Mouse (Mus musculus): ENCODE data around the gene Sh3gl3. TPM values are rescaled to one million over a fixed set of nuclear protein-coding genes. Genes with fewer than 3 reads are reported as not detected.

Gene Sh3gl3
- polyA plus RNA-seq, 1 experiment from 2014 or later = 26.7 TPM

DNA sequence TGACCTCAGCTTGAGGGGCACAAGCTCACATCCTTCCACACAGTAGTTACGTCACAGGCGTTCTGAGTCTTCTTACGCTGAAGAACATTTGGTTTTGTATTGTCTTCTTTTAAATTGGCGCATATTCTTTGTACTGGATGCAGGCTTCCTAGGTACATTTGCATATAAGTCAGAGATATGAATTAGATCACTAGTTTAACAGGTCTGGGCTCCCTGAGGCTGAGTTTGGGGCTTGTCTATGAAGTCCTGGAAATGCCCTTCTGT lies 63.2 kb downstream of the Sh3gl3 start:
- Histone ChIP-seq H3K27ac (no peak overlapping the region), H3K27me3 (no peaks in the 10 kb centered on the region), H3K4me1 (peaks cover 17% of the 10 kb centered on the region), H3K9ac (no peak overlapping the region), H3K4me3 (no peak overlapping the region), H3K36me3 (no peaks in the 10 kb centered on the region), H3K4me2 (replicated peaks) (no peak overlapping the region), H3K9me3 (replicated peaks) (no peaks in the 10 kb centered on the region)
- WGBS = 74% methylated on average over 4 of the region's 4 CpGs
- ATAC-seq (ENCODE audit: low FRiP score) = no peak

- no peaks in the 10 kb centered on the region for H3K27me3 ChIP-seq
- ATAC-seq (ENCODE audit: low FRiP score) = no peak
- 79% methylated on average over 8 of the region's 8 CpGs for WGBS
Measured at GRCm38 (mm10) chr7:82240424-82241240, 67.0 kb downstream of the Sh3gl3 start.

GRCm38 (mm10) chr7:82244701-82245100 lies 71.1 kb downstream of the Sh3gl3 start:
- ATAC-seq (ENCODE audit: low FRiP score) = no peak
- no peaks in the 10 kb centered on the region for H3K4me1 ChIP-seq
- no peak overlapping the region for H3K4me3 ChIP-seq
- H3K9me3 ChIP-seq (replicated peaks) = no peaks in the 10 kb centered on the region
- H3K9ac ChIP-seq = no peak overlapping the region
- WGBS = 83% methylated on average over 3 of the region's 3 CpGs
- H3K4me2 ChIP-seq (replicated peaks) = no peak overlapping the region
- H3K27ac ChIP-seq = no peak overlapping the region
- no peaks in the 10 kb centered on the region for H3K36me3 ChIP-seq
- no peaks in the 10 kb centered on the region for H3K27me3 ChIP-seq

More at GRCm38 (mm10) chr7:82240424-82241240, 67.0 kb downstream of the Sh3gl3 start:
- Histone ChIP-seq H3K9me3 (replicated peaks) (no peaks in the 10 kb centered on the region), H3K4me2 (replicated peaks) (no peak overlapping the region), H3K9ac (no peak overlapping the region), H3K27ac (no peak overlapping the region), H3K4me3 (no peak overlapping the region), H3K36me3 (no peaks in the 10 kb centered on the region), H3K4me1 (no peaks in the 10 kb centered on the region)

GRCm38 (mm10) chr7:82248953-82249695 lies 75.5 kb downstream of the Sh3gl3 start:
- no peaks in the 10 kb centered on the region for H3K9me3 ChIP-seq (replicated peaks)

GRCm38 (mm10) chr7:82253309-82253708 lies 79.7 kb downstream of the Sh3gl3 start:
- Histone ChIP-seq H3K4me1 (no peaks in the 10 kb centered on the region), H3K36me3 (no peaks in the 10 kb centered on the region), H3K27me3 (no peaks in the 10 kb centered on the region), H3K4me2 (replicated peaks) (no peak overlapping the region), H3K9ac (no peak overlapping the region), H3K4me3 (no peak overlapping the region), H3K27ac (no peak overlapping the region), H3K9me3 (replicated peaks) (no peaks in the 10 kb centered on the region)
- WGBS = 88% methylated on average over 1 of the region's 1 CpGs
- no peak; the same call in 1 of the 2 replicates for ATAC-seq (ENCODE audit: low FRiP score)

More at GRCm38 (mm10) chr7:82248953-82249695, 75.5 kb downstream of the Sh3gl3 start:
- Histone ChIP-seq H3K27me3 (no peaks in the 10 kb centered on the region), H3K4me1 (no peaks in the 10 kb centered on the region), H3K4me2 (replicated peaks) (no peak overlapping the region), H3K27ac (no peak overlapping the region), H3K9ac (no peak overlapping the region), H3K4me3 (no peak overlapping the region), H3K36me3 (no peaks in the 10 kb centered on the region)
- ATAC-seq (ENCODE audit: low FRiP score) = no peak
- WGBS = 71% methylated on average over 10 of the region's 10 CpGs

DNA sequence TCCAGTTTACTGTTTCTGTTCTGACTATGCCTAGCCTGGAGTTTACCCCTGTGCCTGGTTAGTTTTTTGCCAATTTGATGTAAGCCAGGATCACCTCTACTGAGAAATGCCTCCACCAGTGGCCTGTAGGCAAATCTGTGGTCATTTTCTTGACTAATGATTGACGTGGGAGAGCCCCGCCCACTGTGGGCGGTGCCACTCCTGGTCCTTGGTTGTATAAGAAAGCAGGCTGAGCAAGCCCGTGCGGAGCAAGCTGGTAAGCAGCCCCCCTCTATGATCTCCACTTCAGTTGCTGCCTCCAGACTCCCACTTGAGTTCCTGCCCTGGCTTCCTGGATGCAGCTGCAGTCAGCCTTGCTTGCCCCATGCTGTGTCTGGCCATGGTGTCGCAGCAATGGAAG lies 83.3 kb downstream of the Sh3gl3 start:
- Histone ChIP-seq H3K4me2 (replicated peaks) (no peak overlapping the region), H3K36me3 (no peaks in the 10 kb centered on the region), H3K27me3 (no peaks in the 10 kb centered on the region), H3K4me1 (no peaks in the 10 kb centered on the region), H3K27ac (no peak overlapping the region), H3K9me3 (replicated peaks) (no peaks in the 10 kb centered on the region), H3K9ac (no peak overlapping the region), H3K4me3 (no peak overlapping the region)
- WGBS = 64% methylated on average over 6 of the region's 6 CpGs
- no peak for ATAC-seq (ENCODE audit: low FRiP score)

GRCm38 (mm10) chr7:82257530-82257929 lies 83.9 kb downstream of the Sh3gl3 start:
- H3K36me3 ChIP-seq = no peaks in the 10 kb centered on the region
- H3K27me3 ChIP-seq = no peaks in the 10 kb centered on the region
- ATAC-seq (ENCODE audit: low FRiP score) = no peak
- WGBS = 91% methylated on average over 4 of the region's 4 CpGs
- no peaks in the 10 kb centered on the region for H3K9me3 ChIP-seq (replicated peaks)
- no peaks in the 10 kb centered on the region for H3K4me1 ChIP-seq
- H3K4me3 ChIP-seq = no peak overlapping the region
- no peak overlapping the region for H3K4me2 ChIP-seq (replicated peaks)
- H3K27ac ChIP-seq = no peak overlapping the region
- no peak overlapping the region for H3K9ac ChIP-seq

DNA sequence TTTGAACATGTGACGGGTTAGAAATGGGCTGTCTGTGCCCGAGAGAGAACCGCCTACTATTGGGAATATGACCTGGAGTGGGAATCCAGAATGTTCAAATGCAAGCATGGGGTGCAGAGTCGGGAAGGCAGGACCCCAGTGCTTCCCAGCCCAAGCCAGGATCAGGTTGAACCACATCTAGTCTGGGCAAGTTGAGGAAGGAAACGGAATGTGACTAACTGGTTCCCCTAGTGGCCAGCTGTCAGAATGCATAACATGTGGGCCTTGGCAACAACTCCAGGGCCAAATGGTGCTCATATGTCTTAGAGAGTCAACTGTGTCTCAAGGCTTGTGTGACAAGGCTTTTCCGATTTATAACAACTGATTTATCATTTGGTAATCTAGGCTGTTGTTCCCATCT lies 86.6 kb downstream of the Sh3gl3 start:
- H3K36me3 ChIP-seq = no peaks in the 10 kb centered on the region
- H3K9me3 ChIP-seq (replicated peaks) = no peaks in the 10 kb centered on the region
- no peak overlapping the region for H3K27ac ChIP-seq
- ATAC-seq (ENCODE audit: low FRiP score) = no peak
- H3K4me1 ChIP-seq = no peaks in the 10 kb centered on the region
- WGBS = 72% methylated on average over 6 of the region's 6 CpGs
- H3K4me2 ChIP-seq (replicated peaks) = no peak overlapping the region
- H3K9ac ChIP-seq = no peak overlapping the region
- no peak overlapping the region for H3K4me3 ChIP-seq
- no peaks in the 10 kb centered on the region for H3K27me3 ChIP-seq

- no peak overlapping the region for H3K4me3 ChIP-seq
- H3K9me3 ChIP-seq (replicated peaks) = no peaks in the 10 kb centered on the region
- H3K9ac ChIP-seq = no peak overlapping the region
- ATAC-seq (ENCODE audit: low FRiP score) = no peak
- H3K27me3 ChIP-seq = peaks cover 3% of the 10 kb centered on the region; the same call in 1 of the 2 replicates
- no peaks in the 10 kb centered on the region for H3K4me1 ChIP-seq
- H3K36me3 ChIP-seq = no peaks in the 10 kb centered on the region
- no peak overlapping the region for H3K27ac ChIP-seq
- H3K4me2 ChIP-seq (replicated peaks) = no peak overlapping the region
- 16% methylated on average over 8 of the region's 8 CpGs for WGBS
Measured at GRCm38 (mm10) chr7:82263141-82263540, 89.5 kb downstream of the Sh3gl3 start.

DNA sequence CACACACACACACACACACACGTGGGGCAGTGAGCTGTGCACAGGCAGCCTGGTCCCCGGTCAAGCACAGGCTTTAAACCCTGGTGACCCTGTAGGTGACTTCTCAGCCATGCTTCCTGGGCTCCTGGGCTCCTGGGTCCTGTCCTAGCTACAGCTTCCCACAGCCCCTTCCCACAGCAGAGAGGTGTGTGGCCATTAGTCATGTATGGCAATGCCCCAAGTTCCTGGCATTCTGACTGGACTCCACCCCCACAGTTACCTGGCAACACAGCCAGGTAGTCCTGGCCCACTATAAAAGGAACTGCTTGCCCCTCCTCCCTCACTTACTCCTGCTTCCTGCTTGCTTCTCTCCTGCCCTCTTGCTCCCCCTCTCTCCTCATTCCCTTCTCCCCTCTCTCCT lies 90.5 kb downstream of the Sh3gl3 start:
- Histone ChIP-seq H3K4me3 (no peak overlapping the region), H3K27ac (no peak overlapping the region), H3K4me1 (no peaks in the 10 kb centered on the region), H3K9me3 (replicated peaks) (no peaks in the 10 kb centered on the region), H3K27me3 (peaks cover 3% of the 10 kb centered on the region; the same call in 1 of the 2 replicates), H3K4me2 (replicated peaks) (no peak overlapping the region), H3K9ac (no peak overlapping the region), H3K36me3 (no peaks in the 10 kb centered on the region)
- no peak for ATAC-seq (ENCODE audit: low FRiP score)
- 86% methylated on average over 1 of the region's 2 CpGs for whole genome bisulfite sequencing

DNA sequence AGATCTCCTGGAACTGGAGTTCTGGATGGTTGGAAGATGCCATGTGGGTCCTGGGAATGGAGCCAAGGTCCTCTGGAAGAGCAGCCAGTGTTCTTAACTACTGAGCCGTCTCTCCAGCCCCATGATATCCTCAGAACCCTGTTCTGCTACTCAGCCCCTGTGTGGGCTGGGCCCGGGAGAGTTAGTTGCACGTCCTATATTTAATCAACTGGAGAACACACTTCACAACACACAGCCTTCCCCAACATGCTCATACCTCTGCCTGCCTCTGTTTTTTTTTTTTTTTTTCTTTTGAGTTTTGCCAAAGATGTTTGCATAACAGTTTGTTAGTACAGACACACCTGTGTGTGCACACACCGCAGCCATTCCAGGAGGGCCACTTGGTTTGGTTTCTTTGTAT lies 91.7 kb downstream of the Sh3gl3 start:
- WGBS = 88% methylated on average over 4 of the region's 4 CpGs
- no peak overlapping the region for H3K9ac ChIP-seq
- no peak overlapping the region for H3K4me3 ChIP-seq
- no peak overlapping the region for H3K4me2 ChIP-seq (replicated peaks)
- no peaks in the 10 kb centered on the region for H3K4me1 ChIP-seq
- no peaks in the 10 kb centered on the region for H3K36me3 ChIP-seq
- ATAC-seq (ENCODE audit: low FRiP score) = no peak
- H3K27ac ChIP-seq = no peak overlapping the region
- H3K27me3 ChIP-seq = peaks cover 3% of the 10 kb centered on the region; the same call in 1 of the 2 replicates
- no peaks in the 10 kb centered on the region for H3K9me3 ChIP-seq (replicated peaks)

DNA sequence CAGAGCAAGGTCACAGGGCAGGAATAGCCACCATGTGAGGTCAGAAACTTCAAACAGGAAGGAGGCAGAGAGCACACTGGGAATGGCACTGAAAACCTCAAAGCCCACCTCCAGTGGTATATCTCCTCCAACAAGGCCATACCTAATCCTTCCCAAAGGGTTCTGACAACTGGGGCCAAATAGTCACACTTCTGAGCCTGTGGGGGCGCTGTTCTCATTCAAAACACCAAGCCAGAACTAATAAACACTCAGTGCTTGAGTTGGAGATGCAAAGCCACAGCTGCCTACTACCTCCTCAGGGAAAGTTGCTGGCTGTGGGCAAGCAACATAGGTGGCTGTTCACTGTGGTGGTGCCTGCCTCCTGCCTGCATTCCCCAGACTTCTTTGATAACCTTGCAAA lies 96.3 kb downstream of the Sh3gl3 start:
- Histone ChIP-seq H3K4me3 (no peak overlapping the region), H3K27me3 (peaks cover 3% of the 10 kb centered on the region; the same call in 1 of the 2 replicates), H3K9ac (no peak overlapping the region), H3K27ac (no peak overlapping the region), H3K4me1 (no peaks in the 10 kb centered on the region), H3K9me3 (replicated peaks) (no peaks in the 10 kb centered on the region), H3K4me2 (replicated peaks) (no peak overlapping the region), H3K36me3 (no peaks in the 10 kb centered on the region)
- WGBS = 0% methylated on average over 1 of the region's 1 CpGs
- ATAC-seq (ENCODE audit: low FRiP score) = no peak

GRCm38 (mm10) chr7:82271742-82272141 lies 98.1 kb downstream of the Sh3gl3 start:
- no peak overlapping the region for H3K9ac ChIP-seq

More at GRCm38 (mm10) chr7:82271742-82272141, 98.1 kb downstream of the Sh3gl3 start:
- 0 out of 2 replicates have a peak, but pooled peaks cover under 1% of the 10 kb centered on the region for H3K27me3 ChIP-seq
- H3K4me1 ChIP-seq = no peaks in the 10 kb centered on the region
- no peak overlapping the region for H3K4me2 ChIP-seq (replicated peaks)
- no peaks in the 10 kb centered on the region for H3K36me3 ChIP-seq
- no peaks in the 10 kb centered on the region for H3K9me3 ChIP-seq (replicated peaks)
- no peak overlapping the region for H3K4me3 ChIP-seq
- WGBS = 91% methylated on average over 5 of the region's 5 CpGs
- ATAC-seq (ENCODE audit: low FRiP score) = no peak
- no peak overlapping the region for H3K27ac ChIP-seq

All from hindbrain, embryonic 12.5 days (tissue).